Mouse (Mus musculus): ENCODE measurements at regions not wholly inside any gene's neighbourhood (a gene's known extent, or its start where the extent isn't known, plus 50 kb on each side); places are given as distances from the start of the nearest gene placed in this dataset.

- no peak for TF ChIP-seq CTCF (IDR thresholded peaks at IDR 0.05; ENCODE audit: low read depth)
- no peak for TF ChIP-seq EP300 (IDR thresholded peaks at IDR 0.05; ENCODE audit: low read depth)
Observed at GRCm38 (mm10) chr16:87220611-87221010, 133.4 kb upstream of the N6amt1 start.

Measured in liver, embryonic 14.5 days (tissue).